Mouse (Mus musculus): ENCODE measurements at regions not wholly inside any gene's neighbourhood (a gene's known extent, or its start where the extent isn't known, plus 50 kb on each side); places are given as distances from the start of the nearest gene placed in this dataset.

GRCm38 (mm10) chr8:126743296-126743695 is 149.5 kb upstream of the Irf2bp2 start:
- DNase-seq (ENCODE audit: low read depth, low spot score) = no peak
- no peak for TF ChIP-seq BHLHE40 (IDR thresholded peaks at IDR 0.05; ENCODE audit: borderline replicate concordance, low read depth, low read length)
- TF ChIP-seq CTCF (IDR thresholded peaks at IDR 0.05 in 2 of 3, conservative IDR thresholded peaks at IDR 0.05 in 1 of 3; ENCODE audit: control insufficient read depth in 1 of 3, insufficient read depth in 1 of 3, low read depth in 2 of 3, low read length in 3 of 3, poor library complexity in 1 of 3, severe bottlenecking in 1 of 3) = no peak
- TF ChIP-seq ELF1 (IDR thresholded peaks at IDR 0.05; ENCODE audit: low read depth, low read length) = no peak
- TF ChIP-seq NRF1 (IDR thresholded peaks at IDR 0.05; ENCODE audit: insufficient read depth, low read depth, low read length, poor library complexity, severe bottlenecking) = no peak
- TF ChIP-seq SIN3A (IDR thresholded peaks at IDR 0.05; ENCODE audit: low read length) = no peak
- no peak for TF ChIP-seq EP300 (IDR thresholded peaks at IDR 0.05; ENCODE audit: low read depth in 1 of 2, low read length in 2 of 2)
- TF ChIP-seq RAD21 (IDR thresholded peaks at IDR 0.05; ENCODE audit: low read depth, low read length) = no peak
- TF ChIP-seq POLR2AphosphoS5 (IDR thresholded peaks at IDR 0.05; ENCODE audit: borderline replicate concordance, low read depth, low read length) = no peak
- TF ChIP-seq MYC (IDR thresholded peaks at IDR 0.05; ENCODE audit: low read depth, low read length) = no peak
- no peak for TF ChIP-seq MAZ (IDR thresholded peaks at IDR 0.05; ENCODE audit: low read depth, low read length)
- no peak for TF ChIP-seq ZNF384 (IDR thresholded peaks at IDR 0.05; ENCODE audit: low read depth, low read length)
- Histone ChIP-seq H3K4me3 (ENCODE audit: control insufficient read depth in 1 of 2, insufficient read depth in 1 of 2, low read depth in 2 of 2, low read length in 2 of 2) (no peak overlapping the region), H3K4me1 (ENCODE audit: control insufficient read depth in 1 of 2, insufficient read depth in 2 of 2, low read length in 2 of 2) (no peaks in the 10 kb centered on the region), H3K36me3 (ENCODE audit: control insufficient read depth in 1 of 2, insufficient read depth in 2 of 2, low read length in 2 of 2) (no peaks in the 10 kb centered on the region), H3K79me2 (ENCODE audit: control insufficient read depth, insufficient read depth, low read length, poor library complexity) (no peaks in the 10 kb centered on the region), H3K9ac (ENCODE audit: control insufficient read depth, low read depth, low read length, poor library complexity, severe bottlenecking) (no peak overlapping the region), H3K27me3 (ENCODE audit: control insufficient read depth in 1 of 2, insufficient read depth in 2 of 2, low read length in 2 of 2) (peaks cover 0 to 2% of the 10 kb centered on the region in 2 experiments; a peak in 2 of 4 replicates), H3K27ac (ENCODE audit: control insufficient read depth, low read depth, low read length) (no peak overlapping the region), H3K9me3 (replicated peaks; ENCODE audit: insufficient read depth, low read length) (no peaks in the 10 kb centered on the region)

GRCm38 (mm10) chr8:126742081-126742480 is 148.3 kb upstream of the Irf2bp2 start:
- Histone ChIP-seq H3K9me3 (replicated peaks; ENCODE audit: insufficient read depth, low read length) (no peaks in the 10 kb centered on the region), H3K36me3 (ENCODE audit: control insufficient read depth in 1 of 2, insufficient read depth in 2 of 2, low read length in 2 of 2) (no peaks in the 10 kb centered on the region), H3K27ac (ENCODE audit: control insufficient read depth, low read depth, low read length) (no peak overlapping the region), H3K4me3 (ENCODE audit: control insufficient read depth in 1 of 2, insufficient read depth in 1 of 2, low read depth in 2 of 2, low read length in 2 of 2) (no peak overlapping the region), H3K9ac (ENCODE audit: control insufficient read depth, low read depth, low read length, poor library complexity, severe bottlenecking) (no peak overlapping the region), H3K79me2 (ENCODE audit: control insufficient read depth, insufficient read depth, low read length, poor library complexity) (no peaks in the 10 kb centered on the region), H3K4me1 (ENCODE audit: control insufficient read depth in 1 of 2, insufficient read depth in 2 of 2, low read length in 2 of 2) (no peaks in the 10 kb centered on the region), H3K27me3 (ENCODE audit: control insufficient read depth in 1 of 2, insufficient read depth in 2 of 2, low read length in 2 of 2) (peaks cover 0 to 2% of the 10 kb centered on the region in 2 experiments; a peak in 2 of 4 replicates)
- DNase-seq (ENCODE audit: low read depth, low spot score) = no peak
- TF ChIP-seq TCF12 (IDR thresholded peaks at IDR 0.05; ENCODE audit: low read depth, low read length) = no peak
- no peak for TF ChIP-seq RCOR1 (IDR thresholded peaks at IDR 0.05; ENCODE audit: low read depth, low read length)
- TF ChIP-seq POLR2A (IDR thresholded peaks at IDR 0.05; ENCODE audit: control insufficient read depth in 1 of 2, insufficient read depth in 1 of 2, low read depth in 1 of 2, low read length in 2 of 2, poor library complexity in 1 of 2) = no peak
- TF ChIP-seq MYC (IDR thresholded peaks at IDR 0.05; ENCODE audit: low read depth, low read length) = no peak
- TF ChIP-seq KAT2A (conservative IDR thresholded peaks at IDR 0.05; ENCODE audit: low read depth, low read length) = no peak
- TF ChIP-seq ELF1 (IDR thresholded peaks at IDR 0.05; ENCODE audit: low read depth, low read length) = no peak
- no peak for TF ChIP-seq EP300 (IDR thresholded peaks at IDR 0.05; ENCODE audit: low read depth in 1 of 2, low read length in 2 of 2)
- no peak for TF ChIP-seq MYB (IDR thresholded peaks at IDR 0.05; ENCODE audit: low read depth, low read length)
- no peak for TF ChIP-seq MAX (IDR thresholded peaks at IDR 0.05; ENCODE audit: low read length)
